Mouse (Mus musculus) hindbrain, embryonic 10.5 days (tissue): ENCODE data around the gene Fto. TPM values are rescaled to one million over a fixed set of nuclear protein-coding genes. Genes with fewer than 3 reads are reported as not detected.
A peak's percentile ranks its signal among the peaks of the same experiment; 100 is the strongest.

Experiments
- DNase-seq: peaks from one replicate; pipeline ENCODE4 v3.0.0-alpha.2; 2017; ENCODE audit warnings: low spot score
- H3K27ac ChIP-seq: fragments of 300-500 bp; sonication (generic); 2 replicates; pipeline ENCODE4 v1.5.1; 2016; ENCODE audit warnings: mild to moderate bottlenecking, moderate library complexity
- H3K27me3 ChIP-seq: fragments of 300-500 bp; sonication (generic); 2 replicates; pipeline ENCODE4 v1.6.1; 2016; ENCODE audit warnings: mild to moderate bottlenecking; ENCODE audit not compliant: poor library complexity, insufficient read depth, severe bottlenecking
- H3K36me3 ChIP-seq: fragments of 300-500 bp; sonication (generic); 2 replicates; pipeline ENCODE4 v1.6.1; 2016; ENCODE audit warnings: mild to moderate bottlenecking, moderate library complexity
- H3K4me1 ChIP-seq: fragments of 300-500 bp; sonication (generic); replicated peaks from 2 replicates; pipeline ENCODE4 v1.6.1; 2016; ENCODE audit warnings: mild to moderate bottlenecking
- H3K4me3 ChIP-seq: fragments of 300-500 bp; sonication (generic); 2 replicates; pipeline ENCODE4 v1.5.1; 2016; ENCODE audit warnings: mild to moderate bottlenecking, moderate library complexity
- H3K9me3 ChIP-seq: fragments of 300-500 bp; sonication (generic); 2 replicates; pipeline ENCODE4 v1.6.1; 2016; ENCODE audit warnings: mild to moderate bottlenecking, moderate library complexity
- WGBS: fragments of 180-500 bp; shearing (Covaris S2); methylation state at CpG from one replicate; pipeline ENCODE4 v1.1.7; 2016; 5-methylcytosine and 5-hydroxymethylcytosine counted together
- polyA plus RNA-seq: library from polyadenylated mRNA; unstranded; fragments of >200 nt; fragmentation: Nextera tagmentation; extraction: Ambion mirVana; gene quantifications from 2 replicates; pipeline ENCODE4 v1.2.1, GENCODE M21; 2016

Fto gene
- polyA plus RNA-seq, 1 experiment from 2014 or later, result 103 TPM

DNA sequence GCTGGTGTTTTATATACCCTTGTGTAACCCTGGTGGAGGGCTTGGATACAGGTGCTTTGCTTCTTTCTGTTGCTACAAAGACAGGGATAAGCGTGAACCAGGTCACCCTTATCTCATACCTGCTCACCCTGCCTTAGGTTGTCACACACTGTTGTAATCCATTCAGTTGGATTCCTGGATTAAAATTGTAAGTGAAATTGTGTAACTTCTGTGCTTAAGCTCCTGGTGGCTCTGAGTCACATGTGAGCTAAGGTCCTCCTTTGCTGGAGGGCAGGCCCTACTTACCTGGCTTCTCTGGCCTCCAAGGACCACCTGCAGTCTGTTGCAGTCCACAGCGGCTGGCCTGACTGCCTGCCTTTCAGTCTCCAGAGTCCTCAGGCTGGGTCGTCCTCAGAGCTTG, 71.1 kb downstream of the Fto start:
- H3K36me3 ChIP-seq, result no peaks in the 10 kb centered on the region
- no peak overlapping the region for H3K4me3 ChIP-seq
- 0 out of 2 replicates have a peak, but pooled peaks cover 5% of the 10 kb centered on the region for H3K27me3 ChIP-seq
- H3K27ac ChIP-seq, result peak overlapping the region; percentile 53; the same call in 1 of the 2 replicates
- H3K4me1 ChIP-seq, result peaks cover 47% of the 10 kb centered on the region
- DNase-seq, result no peak
- WGBS, result 86% methylated on average over 3 of the region's 3 CpGs
- no peaks in the 10 kb centered on the region for H3K9me3 ChIP-seq

DNA sequence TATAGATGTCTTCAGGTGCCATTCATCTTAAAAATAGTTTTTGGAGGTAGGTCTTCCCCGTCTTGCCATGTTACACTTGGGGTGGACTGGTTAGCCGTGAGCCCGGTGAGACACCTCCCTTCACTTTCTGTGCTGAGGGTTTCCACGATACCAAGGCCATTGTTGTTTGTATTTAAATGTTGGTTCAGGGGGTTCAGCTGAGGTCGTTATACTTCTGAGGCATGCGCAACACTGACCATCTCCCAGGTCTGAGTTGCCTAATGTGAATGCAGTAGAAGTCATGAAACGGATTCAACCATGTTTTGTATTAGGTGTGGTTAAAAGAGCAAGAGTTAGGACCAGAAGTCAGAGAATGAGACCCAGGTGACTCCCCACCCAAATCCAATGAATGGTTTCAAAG, 72.5 kb downstream of the Fto start:
- no peaks in the 10 kb centered on the region for H3K36me3 ChIP-seq
- H3K4me1 ChIP-seq, result peaks cover 43% of the 10 kb centered on the region
- H3K27ac ChIP-seq, result no peak overlapping the region
- no peaks in the 10 kb centered on the region for H3K9me3 ChIP-seq
- H3K27me3 ChIP-seq, result no peaks in the 10 kb centered on the region
- WGBS, result 93% methylated on average over 7 of the region's 7 CpGs
- DNase-seq, result no peak
- H3K4me3 ChIP-seq, result no peak overlapping the region

DNA sequence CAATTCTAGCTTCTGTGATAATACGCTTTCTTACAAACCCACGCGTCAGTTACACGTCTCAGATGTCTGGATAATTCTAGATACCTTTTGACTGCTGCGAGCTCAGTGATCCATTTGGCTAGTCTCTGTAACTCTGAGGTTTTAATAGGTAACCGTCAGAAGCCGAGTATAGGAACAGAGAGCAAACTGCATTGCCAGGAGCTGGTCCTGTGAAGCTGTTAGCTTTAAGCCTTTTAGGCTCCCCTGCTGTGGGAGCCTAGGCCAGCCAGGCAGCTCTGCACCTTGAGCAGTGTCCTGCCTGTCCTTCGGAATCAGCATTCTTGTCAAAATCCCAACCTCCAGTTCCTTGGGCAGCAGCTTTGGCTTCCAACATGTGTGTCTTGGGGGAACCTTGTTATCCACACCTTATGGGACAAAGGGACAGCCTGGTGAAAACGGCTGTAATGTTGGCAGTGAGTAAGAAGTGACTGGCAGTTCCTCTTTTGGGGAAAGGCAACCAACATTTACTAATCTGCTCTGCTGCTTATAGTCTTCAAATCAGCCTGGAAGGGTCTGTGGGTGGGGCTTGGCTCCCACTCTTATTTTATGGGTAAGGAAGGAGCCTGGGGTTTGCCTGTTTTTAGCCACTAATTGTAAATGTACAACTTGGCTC, 77.2 kb downstream of the Fto start:
- peaks cover 21% of the 10 kb centered on the region for H3K4me1 ChIP-seq
- H3K4me3 ChIP-seq, result no peak overlapping the region
- no peak overlapping the region for H3K27ac ChIP-seq
- no peaks in the 10 kb centered on the region for H3K9me3 ChIP-seq
- H3K36me3 ChIP-seq, result no peaks in the 10 kb centered on the region
- no peak for DNase-seq
- H3K27me3 ChIP-seq, result no peaks in the 10 kb centered on the region
- 71% methylated on average over 9 of the region's 9 CpGs for WGBS

DNA sequence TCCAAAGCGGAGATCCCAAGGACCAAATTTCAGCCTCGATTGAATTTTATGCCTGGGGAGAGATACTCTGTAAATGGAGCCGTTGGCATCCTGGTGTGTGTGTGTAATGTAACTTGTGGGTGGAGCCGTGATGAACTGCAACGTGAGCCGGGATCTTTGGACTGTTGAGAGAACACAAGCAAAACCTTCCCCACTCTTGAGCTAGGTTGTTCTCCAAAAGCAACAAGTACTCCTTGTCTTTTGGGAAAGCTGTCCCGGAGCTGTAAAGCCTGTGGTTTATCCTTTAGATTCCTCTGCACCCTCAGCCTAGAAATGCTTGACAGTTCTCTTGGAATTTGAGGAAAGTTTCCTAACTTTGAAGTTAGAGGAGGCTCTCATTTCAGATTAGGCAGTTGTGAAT, 78.9 kb downstream of the Fto start:
- peaks cover 24% of the 10 kb centered on the region for H3K4me1 ChIP-seq
- no peaks in the 10 kb centered on the region for H3K36me3 ChIP-seq
- no peaks in the 10 kb centered on the region for H3K27me3 ChIP-seq
- no peaks in the 10 kb centered on the region for H3K9me3 ChIP-seq
- DNase-seq, result no peak
- WGBS, result 69% methylated on average over 7 of the region's 7 CpGs
- H3K27ac ChIP-seq, result no peak overlapping the region
- H3K4me3 ChIP-seq, result no peak overlapping the region

DNA sequence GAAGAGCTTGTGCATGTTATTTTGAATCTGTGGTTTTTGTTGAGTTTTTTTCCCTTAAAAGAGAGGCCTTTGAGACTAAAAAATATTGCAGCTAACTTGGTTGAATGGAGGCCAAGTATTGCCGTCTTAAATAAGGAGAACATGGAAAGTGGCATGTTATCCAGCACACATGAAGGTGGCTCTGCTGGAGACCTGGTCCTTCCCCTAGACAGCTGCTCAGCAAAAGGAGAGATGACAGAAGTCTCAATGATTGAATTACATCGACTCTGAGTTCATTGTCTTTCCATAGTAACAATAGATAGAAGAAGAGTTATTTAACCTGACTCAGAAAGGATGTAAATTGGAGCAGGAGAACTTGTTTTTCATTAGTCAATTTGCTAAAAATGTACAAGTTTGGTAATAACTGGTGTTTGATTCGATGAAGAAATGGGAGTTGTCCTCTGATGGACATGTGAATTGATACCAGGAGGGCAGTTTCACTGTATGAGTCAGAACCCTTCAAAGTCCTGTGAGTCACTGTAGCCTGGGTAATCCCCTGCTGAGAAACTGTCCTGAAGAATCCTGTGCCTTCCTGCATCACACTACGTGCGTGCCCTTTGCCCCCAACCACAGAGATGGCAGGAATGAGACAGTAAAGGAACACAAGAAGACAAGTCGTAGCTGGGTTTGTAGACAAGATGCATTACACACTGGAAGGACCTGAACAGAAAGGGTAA, 82.2 kb downstream of the Fto start:
- H3K4me1 ChIP-seq, result peaks cover 22% of the 10 kb centered on the region
- DNase-seq, result no peak
- no peaks in the 10 kb centered on the region for H3K36me3 ChIP-seq
- WGBS, result 79% methylated on average over 6 of the region's 6 CpGs
- no peak overlapping the region for H3K27ac ChIP-seq
- H3K9me3 ChIP-seq, result no peaks in the 10 kb centered on the region
- H3K27me3 ChIP-seq, result no peaks in the 10 kb centered on the region
- H3K4me3 ChIP-seq, result no peak overlapping the region

DNA sequence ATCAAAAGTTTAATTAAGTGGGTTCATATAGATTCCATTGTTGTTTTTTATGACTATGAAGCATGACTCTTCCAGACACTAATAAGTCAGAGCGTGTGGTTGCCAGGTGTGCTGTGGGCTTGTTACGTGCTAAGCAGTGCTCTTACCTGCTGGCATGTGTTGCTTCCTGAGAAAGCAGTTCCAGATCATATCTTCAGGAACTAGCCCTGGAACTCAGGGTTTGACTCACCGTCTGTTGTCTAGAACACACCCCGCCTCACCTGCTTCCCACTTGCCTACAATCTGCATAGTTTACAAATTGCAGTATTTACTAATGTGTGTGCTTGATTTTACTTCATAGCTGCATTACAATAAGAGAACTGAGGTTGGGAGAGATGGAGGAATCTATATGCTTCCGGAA, 84.7 kb downstream of the Fto start:
- no peak overlapping the region for H3K27ac ChIP-seq
- 96% methylated on average over 5 of the region's 5 CpGs for WGBS
- H3K9me3 ChIP-seq, result no peaks in the 10 kb centered on the region
- H3K27me3 ChIP-seq, result no peaks in the 10 kb centered on the region
- no peak for DNase-seq
- H3K4me3 ChIP-seq, result no peak overlapping the region
- H3K36me3 ChIP-seq, result no peaks in the 10 kb centered on the region
- peaks cover 11% of the 10 kb centered on the region for H3K4me1 ChIP-seq

DNA sequence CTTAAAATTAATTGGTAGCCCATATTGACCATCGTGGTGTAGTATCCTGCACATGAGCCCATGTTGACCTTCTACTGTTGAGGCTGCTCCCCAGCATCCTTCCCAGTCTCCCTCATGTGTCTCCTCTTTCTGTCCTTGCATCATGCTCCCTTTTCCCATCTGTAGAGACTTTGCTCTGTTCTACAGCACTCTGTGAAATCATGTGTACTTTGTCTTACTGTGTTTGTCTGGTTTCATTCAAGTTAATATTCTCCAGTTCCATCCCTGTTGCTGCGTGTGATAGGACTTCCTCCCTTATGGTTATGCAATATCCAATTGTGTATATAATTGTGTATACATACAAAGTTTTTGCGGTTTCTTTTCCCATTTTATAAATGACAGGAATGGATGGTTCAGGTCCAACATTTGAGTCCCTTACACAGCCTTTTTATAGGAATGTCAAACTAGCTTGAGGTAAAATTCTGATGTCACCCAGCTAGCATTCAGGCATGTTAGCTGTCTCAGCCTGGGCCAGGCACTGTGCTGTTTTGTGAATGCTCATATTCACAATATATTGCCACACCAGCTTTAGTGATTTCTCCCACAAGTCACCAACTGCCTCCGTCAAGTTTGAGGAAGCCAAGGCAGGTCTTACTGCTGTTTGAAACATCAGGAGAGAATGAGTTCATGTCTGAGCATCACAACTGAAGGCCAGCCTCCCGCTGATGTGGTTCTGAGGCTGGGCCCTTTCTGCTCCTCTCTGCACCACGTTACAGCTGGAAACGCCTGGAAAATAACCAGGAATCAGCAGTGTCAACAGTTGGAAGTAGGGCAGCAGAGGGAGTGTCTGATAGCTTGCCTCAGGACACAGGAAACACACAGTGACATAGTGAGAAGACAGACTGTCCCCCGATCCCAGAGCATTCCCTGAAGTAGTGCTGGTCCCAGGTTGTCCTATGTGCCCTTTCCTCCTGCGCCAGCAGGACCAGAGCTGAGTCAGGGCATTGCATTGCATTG, 90.0 kb downstream of the Fto start:
- no peak for DNase-seq
- no peaks in the 10 kb centered on the region for H3K9me3 ChIP-seq
- 90% methylated on average over 9 of the region's 9 CpGs for WGBS
- H3K27me3 ChIP-seq, result no peaks in the 10 kb centered on the region
- peaks cover 3% of the 10 kb centered on the region; the same call in 1 of the 2 replicates for H3K4me1 ChIP-seq
- peaks cover 30% of the 10 kb centered on the region for H3K36me3 ChIP-seq
- H3K27ac ChIP-seq, result no peak overlapping the region
- no peak overlapping the region for H3K4me3 ChIP-seq

DNA sequence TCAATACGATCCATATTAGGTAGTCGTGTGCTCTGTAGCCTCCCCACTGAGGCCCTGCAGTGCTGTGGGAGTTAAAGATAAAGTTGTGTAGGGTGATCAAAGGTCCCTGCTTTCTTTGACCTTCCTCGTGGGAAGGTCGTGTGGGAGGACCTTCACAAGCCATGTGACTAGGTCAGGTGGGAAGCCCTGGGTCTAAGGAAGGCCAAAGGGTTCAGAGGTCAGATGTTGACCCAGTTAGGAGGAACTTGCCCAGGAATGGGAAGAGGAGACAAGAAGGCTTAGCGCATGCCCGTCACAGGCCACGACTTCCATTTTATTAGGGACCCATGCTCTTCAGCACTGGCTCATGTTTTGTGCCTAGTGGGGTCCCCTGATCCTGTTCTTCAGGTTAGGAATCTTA, 91.0 kb downstream of the Fto start:
- Histone ChIP-seq H3K9me3 (no peaks in the 10 kb centered on the region), H3K4me3 (no peak overlapping the region), H3K27me3 (no peaks in the 10 kb centered on the region), H3K36me3 (peaks cover 36% of the 10 kb centered on the region), H3K4me1 (peaks cover 3% of the 10 kb centered on the region; the same call in 1 of the 2 replicates), H3K27ac (no peak overlapping the region)
- DNase-seq, result no peak
- 91% methylated on average over 7 of the region's 7 CpGs for WGBS

DNA sequence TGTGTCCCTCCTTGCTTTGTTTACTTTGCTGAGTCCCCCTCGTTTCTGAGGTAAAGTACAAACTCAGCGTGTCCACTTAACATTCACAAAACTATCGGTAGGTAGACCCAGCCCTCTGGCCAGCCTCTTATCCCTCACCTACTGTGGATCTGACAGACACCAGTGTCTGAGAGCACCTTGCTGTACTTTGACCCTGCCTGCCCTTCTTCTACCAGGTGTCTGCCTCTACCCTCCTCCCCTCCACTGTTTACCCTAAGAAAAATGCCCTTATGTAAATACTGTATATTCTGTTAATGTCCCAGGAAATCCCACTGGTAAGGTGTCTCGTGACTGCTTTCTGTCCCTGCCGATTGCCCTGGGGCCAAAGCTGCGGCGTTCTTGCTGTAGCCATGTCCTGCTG, 91.8 kb downstream of the Fto start:
- no peaks in the 10 kb centered on the region for H3K9me3 ChIP-seq
- H3K4me1 ChIP-seq, result peaks cover 3% of the 10 kb centered on the region; the same call in 1 of the 2 replicates
- H3K27ac ChIP-seq, result no peak overlapping the region
- no peak overlapping the region for H3K4me3 ChIP-seq
- H3K27me3 ChIP-seq, result no peaks in the 10 kb centered on the region
- H3K36me3 ChIP-seq, result peaks cover 43% of the 10 kb centered on the region
- WGBS, result 92% methylated on average over 7 of the region's 7 CpGs
- no peak for DNase-seq

DNA sequence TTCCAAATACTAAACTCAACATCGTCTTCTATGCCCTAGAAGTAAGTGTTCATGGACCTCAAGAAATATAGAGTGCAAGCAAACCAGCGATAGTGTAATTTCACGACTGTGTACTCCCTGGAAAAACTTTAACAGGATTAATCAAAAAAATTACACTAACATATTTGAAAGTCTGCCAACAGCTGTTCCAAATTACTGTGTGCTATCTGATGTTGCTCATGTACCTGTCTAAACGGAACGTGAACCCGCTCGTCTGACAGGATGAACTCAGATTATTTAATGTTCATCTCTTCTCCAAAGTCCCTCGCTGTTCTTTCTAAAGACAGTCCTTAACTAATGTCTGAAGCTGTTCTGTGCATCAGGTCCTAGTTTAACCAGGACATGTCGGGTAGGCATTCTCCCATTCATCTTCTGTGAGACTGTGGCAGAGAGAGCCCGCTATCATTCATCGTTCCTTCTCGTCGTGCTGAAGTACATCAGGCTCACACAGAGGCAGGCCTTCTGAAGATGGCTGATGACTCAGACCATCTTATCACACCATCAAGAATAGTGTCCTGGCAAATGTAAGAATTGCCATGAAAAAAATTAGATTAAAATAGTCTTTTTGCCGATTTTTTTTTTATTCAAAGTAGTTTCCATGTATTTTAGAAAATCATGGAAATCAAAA, 93.4 kb downstream of the Fto start:
- DNase-seq, result no peak
- Histone ChIP-seq H3K4me1 (peaks cover 3% of the 10 kb centered on the region; the same call in 1 of the 2 replicates), H3K9me3 (no peaks in the 10 kb centered on the region), H3K4me3 (no peak overlapping the region), H3K36me3 (peaks cover 45% of the 10 kb centered on the region), H3K27ac (no peak overlapping the region), H3K27me3 (no peaks in the 10 kb centered on the region)
- 91% methylated on average over 14 of the region's 14 CpGs for WGBS

DNA sequence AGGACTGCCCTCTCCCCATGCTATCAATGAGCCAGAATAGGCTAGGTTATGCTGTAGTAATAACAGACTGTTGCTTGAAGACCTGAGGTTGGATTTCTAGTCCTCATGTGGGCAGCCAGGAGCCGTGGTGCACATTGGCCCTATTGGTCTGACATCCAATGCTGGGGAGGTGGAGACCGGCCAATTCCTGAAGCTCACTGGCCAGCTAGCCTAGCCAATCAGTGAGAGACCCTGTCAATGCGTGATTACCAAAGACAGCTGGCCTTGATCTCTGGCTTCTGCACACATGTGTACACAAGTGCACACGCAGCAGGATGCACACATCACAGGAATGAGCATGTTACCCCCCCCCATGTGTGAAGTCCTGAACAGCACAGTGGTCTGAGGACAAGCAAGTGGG, 94.6 kb downstream of the Fto start:
- Histone ChIP-seq H3K36me3 (peaks cover 45% of the 10 kb centered on the region), H3K4me1 (peaks cover 3% of the 10 kb centered on the region; the same call in 1 of the 2 replicates), H3K4me3 (no peak overlapping the region), H3K9me3 (no peaks in the 10 kb centered on the region), H3K27ac (no peak overlapping the region), H3K27me3 (no peaks in the 10 kb centered on the region)
- 86% methylated on average over 4 of the region's 4 CpGs for WGBS
- no peak for DNase-seq

DNA sequence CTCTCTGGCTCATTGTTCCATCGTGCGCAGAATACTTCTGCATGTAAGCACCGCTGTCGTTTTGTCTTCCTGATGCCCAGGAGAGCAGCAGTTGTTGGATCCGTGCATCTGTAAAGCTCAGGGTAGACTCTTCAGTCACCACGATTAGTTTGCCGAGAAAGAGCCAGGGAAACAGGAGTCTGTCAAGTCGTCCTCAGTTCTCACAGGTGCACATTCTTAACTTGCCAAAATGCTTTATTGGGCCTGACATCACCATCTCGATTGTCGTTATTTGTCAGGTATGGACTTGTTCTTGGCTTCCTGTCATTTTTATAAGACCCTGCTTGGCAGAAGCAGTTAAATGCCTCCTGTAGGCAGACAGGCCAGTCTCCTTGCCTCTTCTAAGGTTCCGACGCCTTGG, 96.7 kb downstream of the Fto start:
- no peak for DNase-seq
- Histone ChIP-seq H3K4me1 (peaks cover 3% of the 10 kb centered on the region; the same call in 1 of the 2 replicates), H3K9me3 (no peaks in the 10 kb centered on the region), H3K36me3 (peaks cover 28% of the 10 kb centered on the region), H3K27ac (no peak overlapping the region), H3K4me3 (no peak overlapping the region), H3K27me3 (no peaks in the 10 kb centered on the region)
- 95% methylated on average over 12 of the region's 12 CpGs for WGBS
